ENCODE assay signal across 17 mouse cellular contexts in the genomic region with DNA sequence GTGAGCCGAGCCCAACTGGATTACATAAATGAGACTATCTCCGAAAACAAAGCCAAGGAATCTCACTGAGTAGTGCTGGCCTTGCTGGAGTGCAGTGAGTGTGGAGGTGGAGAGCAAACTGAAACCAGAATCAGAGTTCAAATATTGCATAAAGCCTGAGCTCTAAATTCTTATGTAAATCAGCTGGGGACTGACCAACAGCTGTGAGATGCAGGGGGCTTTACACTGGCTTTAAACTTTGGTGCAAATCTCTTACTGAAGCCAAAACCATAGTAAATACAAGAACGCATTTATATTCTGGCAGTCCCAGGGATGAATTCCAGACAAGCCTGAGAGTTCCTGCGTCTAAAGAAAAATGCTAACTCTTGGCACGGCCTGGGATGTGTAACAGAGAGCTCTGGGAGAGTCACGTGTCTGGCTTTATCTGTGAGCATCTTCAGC. TPM values are rescaled to one million over a fixed set of nuclear protein-coding genes. Genes with fewer than 3 reads are reported as not detected.
DNase-seq lines count a peak whose midpoint lies in the region; ATAC-seq lines count a peak whose summit lies in the region.
"Had no signal": no experiment of that assay in that cellular context is flagged by ENCODE, and none has a peak within 500 bp of the region (broad histone marks: within the 10 kb centered on the region; RNA-seq: fewer than 3 reads in every experiment).

No protein-coding gene starts in this region.

- DNase-seq in urinary bladder, postnatal 14 days (ENCODE audit: low spot score) = peak; percentile 13
- DNase-seq in urinary bladder, adult 2 months (ENCODE audit: low spot score) = no peak
- DNase-seq in thymus, postnatal 36 days = no peak
- no peak for DNase-seq in gastrocnemius, adult 8-10 months (ENCODE audit: low spot score in 2 of 2)
- DNase-seq: cerebellum, adult 18-20 months; embryo, embryonic 11 days; right cerebral cortex, postnatal 14 days had no signal

- H3K4me2 ChIP-seq in kidney, embryonic 15.5 days = no peak overlapping the region
- H3K4me2 ChIP-seq in kidney, embryonic 14.5 days (replicated peaks; ENCODE audit: low read depth, low read length) = no peak overlapping the region
- no peak overlapping the region for H3K4me2 ChIP-seq in intestine, embryonic 16.5 days (ENCODE audit: low read depth, low read length)
- H3K4me2 ChIP-seq: forebrain, embryonic 15.5 days; hindbrain, embryonic 12.5 days; liver, embryonic 15.5 days; neural tube, embryonic 15.5 days had no signal

- ATAC-seq in kidney, embryonic 15.5 days (replicated peaks; ENCODE audit: low FRiP score) = no peak
- ATAC-seq in kidney, embryonic 14.5 days (ENCODE audit: low FRiP score, low TSS enrichment) = no peak
- ATAC-seq in intestine, embryonic 16.5 days = peak; percentile 64
- ATAC-seq: forebrain, embryonic 15.5 days; midbrain, embryonic 16.5 days had no signal

- H3K4me1 ChIP-seq in kidney, embryonic 15.5 days = peaks cover 6% of the 10 kb centered on the region
- H3K4me1 ChIP-seq in kidney, embryonic 14.5 days (ENCODE audit: control insufficient read depth, insufficient read depth, low read length) = no peaks in the 10 kb centered on the region
- H3K4me1 ChIP-seq in intestine, embryonic 16.5 days (ENCODE audit: control insufficient read depth, insufficient read depth, low read length) = no peaks in the 10 kb centered on the region
- H3K4me1 ChIP-seq: forebrain, embryonic 15.5 days; hindbrain, embryonic 12.5 days; neural tube, embryonic 15.5 days had no signal

- H3K27ac ChIP-seq in kidney, embryonic 15.5 days = 0 out of 2 replicates have a peak overlapping the region, but pooled peaks have one; percentile 7
- no peak overlapping the region for H3K27ac ChIP-seq in kidney, embryonic 14.5 days (ENCODE audit: low read depth, low read length)
- peak overlapping the region; percentile 57 for H3K27ac ChIP-seq in intestine, embryonic 16.5 days (ENCODE audit: low read length)
- H3K27ac ChIP-seq: forebrain, embryonic 15.5 days; hindbrain, embryonic 12.5 days; liver, embryonic 15.5 days; neural tube, embryonic 15.5 days had no signal

- no peaks in the 10 kb centered on the region for H3K27me3 ChIP-seq in kidney, embryonic 15.5 days
- no peaks in the 10 kb centered on the region for H3K27me3 ChIP-seq in kidney, embryonic 14.5 days (ENCODE audit: control insufficient read depth, insufficient read depth, low read length)
- H3K27me3 ChIP-seq in intestine, embryonic 16.5 days (replicated peaks; ENCODE audit: control insufficient read depth, insufficient read depth, low read length) = no peaks in the 10 kb centered on the region
- H3K27me3 ChIP-seq: forebrain, embryonic 15.5 days; hindbrain, embryonic 12.5 days; liver, embryonic 15.5 days; neural tube, embryonic 15.5 days had no signal

- peaks cover 4% of the 10 kb centered on the region; the same call in 1 of the 2 replicates for H3K36me3 ChIP-seq in kidney, embryonic 15.5 days
- H3K36me3 ChIP-seq in kidney, embryonic 14.5 days (ENCODE audit: control insufficient read depth, insufficient read depth, low read length) = no peaks in the 10 kb centered on the region; the same call in 1 of the 2 replicates
- H3K36me3 ChIP-seq in intestine, embryonic 16.5 days (ENCODE audit: control insufficient read depth, insufficient read depth, low read length) = no peaks in the 10 kb centered on the region
- H3K36me3 ChIP-seq: forebrain, embryonic 15.5 days; neural tube, embryonic 15.5 days had no signal

- no peak overlapping the region for H3K9ac ChIP-seq in kidney, embryonic 15.5 days
- H3K9ac ChIP-seq in kidney, embryonic 14.5 days (ENCODE audit: low read depth, low read length) = no peak overlapping the region
- H3K9ac ChIP-seq in intestine, embryonic 16.5 days (ENCODE audit: low read depth, low read length) = no peak overlapping the region
- H3K9ac ChIP-seq: forebrain, embryonic 15.5 days; hindbrain, embryonic 12.5 days; liver, embryonic 15.5 days; neural tube, embryonic 15.5 days had no signal

- no peak overlapping the region for H3K4me3 ChIP-seq in kidney, embryonic 15.5 days (replicated peaks)
- no peak overlapping the region for H3K4me3 ChIP-seq in kidney, embryonic 14.5 days (ENCODE audit: low read length)
- H3K4me3 ChIP-seq in intestine, embryonic 16.5 days (ENCODE audit: low read length) = no peak overlapping the region
- H3K4me3 ChIP-seq: forebrain, embryonic 15.5 days; hindbrain, embryonic 12.5 days; liver, embryonic 15.5 days; neural tube, embryonic 15.5 days had no signal

- WGBS in kidney, embryonic 15.5 days = 66% methylated on average over 6 of the region's 6 CpGs
- WGBS in kidney, embryonic 14.5 days = 74% methylated on average over 6 of the region's 6 CpGs
- WGBS in intestine, embryonic 16.5 days = 30% methylated on average over 6 of the region's 6 CpGs

- H3K9me3 ChIP-seq in kidney, embryonic 15.5 days (replicated peaks) = no peaks in the 10 kb centered on the region
- H3K9me3 ChIP-seq in kidney, embryonic 14.5 days (ENCODE audit: control insufficient read depth, low read length) = no peaks in the 10 kb centered on the region
- no peaks in the 10 kb centered on the region for H3K9me3 ChIP-seq in intestine, embryonic 16.5 days (ENCODE audit: control insufficient read depth, low read length)
- H3K9me3 ChIP-seq: forebrain, embryonic 15.5 days; hindbrain, embryonic 12.5 days; liver, embryonic 15.5 days; neural tube, embryonic 15.5 days had no signal

RNA-seq across cellular contexts. Expression of a gene that starts 2.1 kb away (rescaled TPM):
- polyA plus RNA-seq in kidney, embryonic 15.5 days (2015; fragmentation: Nextera tagmentation; extraction: Ambion mirVana) = 0.09 TPM in 1 of 2 replicates, not detected in the other
- not detected in 2 replicates for polyA plus RNA-seq in kidney, embryonic 14.5 days (2014; fragmentation: Nextera tagmentation; extraction: Ambion mirVana)
- polyA plus RNA-seq in urinary bladder, adult 2 months (2012; rRNA removed) = 0.04 and 0.06 TPM in 2 replicates
- not detected in 2 replicates for polyA plus RNA-seq in intestine, embryonic 16.5 days (2015; fragmentation: Nextera tagmentation; extraction: Ambion mirVana)
- total RNA-seq in gastrocnemius, adult 8-10 months (2022) = not detected
- total RNA-seq: granulocyte monocyte progenitor cell, adult 5-6 weeks had no signal
- polyA plus RNA-seq: forebrain, embryonic 15.5 days; hindbrain, embryonic 12.5 days; kidney, embryonic 16.5 days; liver, embryonic 15.5 days; midbrain, embryonic 16.5 days; neural tube, embryonic 15.5 days had no signal

RNA-seq across cellular contexts. Expression of a gene that starts 10.9 kb away (rescaled TPM):
- 234 and 241 TPM in 2 replicates for polyA plus RNA-seq in kidney, embryonic 15.5 days (2015; fragmentation: Nextera tagmentation; extraction: Ambion mirVana)
- polyA plus RNA-seq in kidney, embryonic 14.5 days (2014; fragmentation: Nextera tagmentation; extraction: Ambion mirVana) = 202 and 246 TPM in 2 replicates
- polyA plus RNA-seq in urinary bladder, adult 2 months (2012; rRNA removed) = 721 and 902 TPM in 2 replicates
- 385 and 440 TPM in 2 replicates for polyA plus RNA-seq in intestine, embryonic 16.5 days (2015; fragmentation: Nextera tagmentation; extraction: Ambion mirVana)
- total RNA-seq in gastrocnemius, adult 8-10 months (2022) = 100 to 1,000 TPM in 1 of 4 experiments, 10 to 100 TPM in 3; 54.2 to 107 (median 77.1) TPM

RNA-seq across cellular contexts. Expression of a gene that starts 27.6 kb away (rescaled TPM):
- polyA plus RNA-seq in kidney, embryonic 15.5 days (2015; fragmentation: Nextera tagmentation; extraction: Ambion mirVana) = 0.06 TPM in 1 of 2 replicates, not detected in the other
- polyA plus RNA-seq in kidney, embryonic 14.5 days (2014; fragmentation: Nextera tagmentation; extraction: Ambion mirVana) = not detected in 2 replicates
- not detected in 2 replicates for polyA plus RNA-seq in urinary bladder, adult 2 months (2012; rRNA removed)
- 0.07 TPM in 1 of 2 replicates, not detected in the other for polyA plus RNA-seq in intestine, embryonic 16.5 days (2015; fragmentation: Nextera tagmentation; extraction: Ambion mirVana)
- total RNA-seq in gastrocnemius, adult 8-10 months (2022) = not detected
- total RNA-seq: granulocyte monocyte progenitor cell, adult 5-6 weeks had no signal
- polyA plus RNA-seq: forebrain, embryonic 15.5 days; hindbrain, embryonic 12.5 days; kidney, embryonic 16.5 days; midbrain, embryonic 16.5 days; neural tube, embryonic 15.5 days had no signal

RNA-seq across cellular contexts. Expression of a gene that starts 27.7 kb away (rescaled TPM):
- not detected in 2 replicates for polyA plus RNA-seq in kidney, embryonic 15.5 days (2015; fragmentation: Nextera tagmentation; extraction: Ambion mirVana)
- polyA plus RNA-seq in kidney, embryonic 14.5 days (2014; fragmentation: Nextera tagmentation; extraction: Ambion mirVana) = not detected in 2 replicates
- not detected in 2 replicates for polyA plus RNA-seq in urinary bladder, adult 2 months (2012; rRNA removed)
- polyA plus RNA-seq in intestine, embryonic 16.5 days (2015; fragmentation: Nextera tagmentation; extraction: Ambion mirVana) = not detected in 2 replicates
- total RNA-seq in gastrocnemius, adult 8-10 months (2022) = not detected
- total RNA-seq: granulocyte monocyte progenitor cell, adult 5-6 weeks had no signal
- polyA plus RNA-seq: forebrain, embryonic 15.5 days; hindbrain, embryonic 12.5 days; kidney, embryonic 16.5 days; liver, embryonic 15.5 days; midbrain, embryonic 16.5 days; neural tube, embryonic 15.5 days had no signal

RNA-seq across cellular contexts. Expression of a gene that starts 40.2 kb away (rescaled TPM):
- 9.1 and 9.8 TPM in 2 replicates for polyA plus RNA-seq in kidney, embryonic 15.5 days (2015; fragmentation: Nextera tagmentation; extraction: Ambion mirVana)
- 6.0 and 12.8 TPM in 2 replicates for polyA plus RNA-seq in kidney, embryonic 14.5 days (2014; fragmentation: Nextera tagmentation; extraction: Ambion mirVana)
- 8.9 and 10.1 TPM in 2 replicates for polyA plus RNA-seq in urinary bladder, adult 2 months (2012; rRNA removed)
- 7.0 and 7.6 TPM in 2 replicates for polyA plus RNA-seq in intestine, embryonic 16.5 days (2015; fragmentation: Nextera tagmentation; extraction: Ambion mirVana)
- 1 to 10 TPM; 5.4 to 6.4 (median 6.1) TPM for total RNA-seq in gastrocnemius, adult 8-10 months (2022)
